Mouse (Mus musculus) retina, adult 2 months (tissue): ENCODE data around the gene Dscaml1.

Experiments
- DNase-seq: peaks from one replicate; pipeline ENCODE4 v3.0.0-alpha.2; 2012; ENCODE audit warnings: low read depth, low spot score

The Dscaml1 gene

DNA sequence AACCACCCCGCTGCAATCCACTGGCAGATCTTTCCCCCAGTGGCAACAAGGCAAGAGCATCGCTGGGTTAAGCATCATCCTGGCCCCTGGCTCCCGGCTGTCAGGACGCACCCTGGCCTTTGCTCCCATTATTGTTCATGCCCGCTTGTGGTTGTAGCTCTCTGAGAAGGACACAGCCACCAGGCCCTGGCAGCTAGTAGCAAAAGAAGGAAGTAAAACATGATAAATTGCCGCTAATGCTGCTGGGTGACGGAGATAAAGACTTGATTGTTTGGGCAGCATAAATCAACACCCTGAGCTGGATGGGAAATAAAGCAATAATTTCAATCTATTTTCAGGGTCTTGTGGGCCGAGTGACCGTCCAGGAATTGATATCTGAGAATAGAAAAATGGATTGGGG lies 81.1 kb downstream of the Dscaml1 start:
- DNase-seq, result no peak

DNA sequence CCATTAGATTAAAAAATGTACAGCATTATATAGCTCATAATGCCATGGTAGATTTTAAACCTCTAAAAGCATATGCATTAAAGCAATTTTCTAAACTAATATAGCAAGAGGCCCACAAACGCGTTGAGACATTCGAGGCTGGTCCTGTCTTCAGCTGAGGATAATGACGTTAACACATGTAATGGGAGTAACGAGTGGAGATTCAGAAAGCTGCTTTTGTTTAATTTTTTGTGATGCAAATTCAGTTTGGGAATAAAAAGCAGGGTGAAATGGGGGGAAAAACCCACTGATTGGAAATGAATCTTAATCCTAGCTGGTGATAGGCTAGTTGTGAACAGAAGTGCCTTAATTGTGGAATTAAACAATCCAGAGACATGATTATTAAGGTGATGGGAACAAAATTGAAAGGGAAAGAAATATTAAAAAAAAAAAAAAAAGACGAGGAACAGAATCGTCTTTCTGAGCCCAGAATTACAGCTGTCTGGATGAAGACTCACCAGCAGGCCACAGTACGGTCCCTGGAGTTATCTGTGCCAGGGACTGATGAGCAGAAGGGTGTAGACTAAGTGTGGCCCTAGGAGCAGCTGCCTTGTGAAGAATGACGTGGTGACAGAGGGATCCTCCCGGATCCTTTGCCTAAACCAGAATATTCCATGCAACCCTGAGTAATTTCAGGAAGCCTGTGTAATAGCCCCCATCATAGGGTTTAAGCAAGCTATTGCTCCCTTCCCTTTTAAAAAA lies 84.5 kb downstream of the Dscaml1 start:
- DNase-seq, result no peak

GRCm38 (mm10) chr9:45517993-45518705 lies 91.7 kb downstream of the Dscaml1 start:
- no peak for DNase-seq

- DNase-seq, result no peak
Measured at GRCm38 (mm10) chr9:45519841-45520240, 93.4 kb downstream of the Dscaml1 start.

DNA sequence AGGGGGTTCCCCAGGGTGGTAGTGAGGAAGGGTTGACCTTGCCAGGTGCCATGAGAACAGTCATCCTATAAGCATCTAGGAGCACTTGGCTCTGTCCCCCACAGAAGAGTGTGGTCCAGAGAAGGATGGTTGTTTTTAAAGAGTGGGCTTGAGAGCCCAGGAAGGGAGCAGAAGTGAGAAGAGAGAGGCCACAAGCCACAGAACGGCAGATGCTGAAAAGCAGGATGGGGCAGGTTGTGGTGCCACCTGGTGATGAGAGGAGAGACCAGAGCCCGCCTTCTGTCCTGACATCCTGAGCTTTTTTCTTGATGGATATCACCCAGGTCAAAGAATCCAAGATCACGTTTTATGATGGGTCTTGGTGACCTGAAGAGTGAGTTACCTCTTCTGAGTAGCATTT lies 96.4 kb downstream of the Dscaml1 start:
- no peak for DNase-seq

DNA sequence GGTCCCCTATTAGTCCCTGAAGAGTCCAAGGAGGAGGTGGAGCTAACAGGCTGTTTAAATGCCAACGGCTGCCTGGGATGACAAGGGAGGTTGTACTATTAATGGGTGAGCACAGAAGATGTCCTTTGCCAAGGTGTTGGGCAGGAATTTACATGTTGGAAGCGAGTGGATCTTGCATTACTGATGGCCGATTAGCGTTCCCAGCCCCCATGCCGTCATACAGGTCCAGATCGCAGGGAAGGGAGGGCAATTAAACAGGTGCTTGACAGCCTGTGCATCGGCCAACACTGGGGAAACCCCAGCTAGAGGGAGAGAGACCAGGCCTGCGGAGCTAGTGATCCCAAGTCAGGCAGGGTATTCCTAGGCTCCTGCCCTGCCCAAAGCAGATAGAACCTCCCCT lies 98.1 kb downstream of the Dscaml1 start:
- no peak for DNase-seq

- DNase-seq, result no peak
Measured at GRCm38 (mm10) chr9:45533253-45533652, 106.8 kb downstream of the Dscaml1 start.

GRCm38 (mm10) chr9:45534472-45534988 lies 108.1 kb downstream of the Dscaml1 start:
- DNase-seq, result no peak

- no peak for DNase-seq
Measured at GRCm38 (mm10) chr9:45537649-45538048, 111.2 kb downstream of the Dscaml1 start.

GRCm38 (mm10) chr9:45539265-45540044 lies 113.0 kb downstream of the Dscaml1 start:
- DNase-seq, result no peak

- peak; percentile 97 for DNase-seq
Measured at GRCm38 (mm10) chr9:45546024-45546638, 119.7 kb downstream of the Dscaml1 start.

DNA sequence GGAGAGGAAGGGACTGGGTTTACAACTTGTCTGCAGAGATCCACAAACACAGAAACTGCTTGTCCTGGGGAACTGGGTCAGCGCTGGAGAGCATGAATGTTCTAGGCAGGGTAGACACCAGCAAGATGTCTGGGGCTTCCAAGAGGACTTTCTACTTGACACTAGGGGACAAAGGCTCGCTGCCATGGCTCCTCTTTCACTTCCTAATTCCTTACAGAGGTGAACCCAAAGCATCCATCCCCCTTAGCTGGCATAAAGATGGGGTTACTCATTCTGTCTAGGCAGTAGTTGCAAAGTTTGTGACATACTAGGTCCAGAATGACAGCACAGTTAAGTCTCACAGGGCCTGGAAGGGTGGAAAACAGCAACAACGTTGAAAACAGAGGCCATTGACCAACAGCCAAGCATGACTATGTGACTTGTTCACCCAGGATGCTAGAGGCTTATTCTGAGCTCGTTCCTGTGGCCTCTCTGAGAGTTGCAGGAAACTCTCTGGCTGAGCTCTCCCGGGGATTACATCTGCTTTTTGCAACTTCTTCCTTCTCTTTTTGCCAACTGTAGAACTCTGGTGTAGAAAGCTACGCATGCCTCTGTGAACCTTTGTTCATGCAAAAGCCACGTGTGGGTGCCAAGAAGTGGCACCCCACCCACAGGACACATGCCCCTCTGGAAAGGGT lies 120.6 kb downstream of the Dscaml1 start:
- no peak for DNase-seq

DNA sequence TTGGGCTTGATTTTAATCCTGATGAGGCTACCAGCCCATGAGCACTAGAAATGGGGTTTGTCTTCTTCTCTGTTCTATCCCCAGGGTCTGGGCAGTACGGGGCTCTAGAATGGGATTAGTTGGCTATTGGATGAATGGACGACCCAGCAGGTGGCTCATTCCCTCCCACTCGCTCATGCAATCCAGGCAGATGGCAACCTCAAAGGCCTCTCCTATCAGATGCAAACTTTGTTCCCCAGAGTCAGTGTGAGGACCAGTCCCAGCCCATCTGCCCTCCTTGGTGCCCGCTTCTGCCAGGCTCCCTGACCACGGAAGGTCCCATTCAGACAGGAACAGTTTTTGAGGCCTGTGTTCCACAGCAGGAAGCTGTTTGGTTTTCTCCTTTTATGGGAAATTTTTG lies 123.4 kb downstream of the Dscaml1 start:
- no peak for DNase-seq

DNA sequence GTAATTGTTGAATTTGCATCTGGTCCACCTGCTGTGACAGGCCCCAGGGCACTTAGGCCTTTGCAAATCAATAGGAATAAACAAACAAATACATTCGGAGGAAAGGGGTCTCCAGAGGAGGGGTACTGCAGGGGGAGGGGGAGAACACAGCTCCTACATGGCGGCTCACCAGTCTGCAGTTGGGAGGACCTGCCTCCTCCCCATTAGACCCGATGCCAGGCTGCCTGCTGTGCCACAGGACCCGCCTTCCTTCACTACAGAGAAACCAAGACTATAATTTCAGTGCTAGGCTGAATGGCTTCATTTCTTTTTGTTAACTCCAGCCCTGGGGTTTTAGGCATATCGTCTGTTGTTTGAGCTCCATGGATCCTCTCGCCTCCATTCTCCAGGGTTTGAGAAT lies 123.8 kb downstream of the Dscaml1 start:
- no peak for DNase-seq

GRCm38 (mm10) chr9:45550662-45551061 lies 124.2 kb downstream of the Dscaml1 start:
- no peak for DNase-seq

- no peak for DNase-seq
Measured at GRCm38 (mm10) chr9:45555036-45555826, 128.8 kb downstream of the Dscaml1 start.

DNA sequence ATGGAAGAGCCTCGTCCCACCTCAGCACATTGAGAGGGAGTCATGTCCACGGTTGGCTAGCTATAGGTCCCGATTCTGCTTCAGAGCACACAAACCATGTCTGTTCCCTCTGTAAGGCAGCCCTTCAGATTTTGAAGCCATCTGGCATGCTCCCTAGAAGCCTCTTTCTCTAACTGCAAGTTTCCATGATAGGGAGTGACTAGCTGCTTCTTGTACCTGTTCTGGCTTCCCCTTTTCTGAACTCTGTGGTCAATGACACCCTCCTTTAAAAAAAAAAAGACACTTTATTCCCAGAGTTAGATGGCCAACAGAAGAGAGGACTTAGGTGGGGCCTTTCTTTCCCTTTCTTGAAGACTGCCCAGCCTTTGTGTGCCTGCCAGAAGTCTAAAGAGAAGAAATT lies 130.5 kb downstream of the Dscaml1 start:
- DNase-seq, result no peak

DNA sequence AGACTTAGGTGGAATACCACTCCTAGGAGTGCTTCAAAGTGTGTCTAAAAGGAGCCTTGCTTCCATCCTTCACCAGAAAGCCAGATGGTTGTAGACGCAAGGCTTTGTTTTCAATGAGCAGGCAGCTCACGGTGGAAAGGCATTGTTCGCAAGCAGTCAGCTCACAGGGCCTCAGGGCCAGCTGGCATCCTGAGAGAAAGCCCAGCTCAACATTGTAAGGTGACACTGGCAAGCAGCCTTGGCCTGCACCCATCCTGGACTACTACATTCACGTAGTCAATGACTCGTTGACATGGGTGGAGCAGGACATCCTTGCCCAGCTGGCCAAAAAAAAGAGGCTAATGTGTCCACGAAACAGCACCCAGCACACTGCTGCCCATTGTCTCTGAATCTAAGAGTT lies 134.6 kb downstream of the Dscaml1 start:
- DNase-seq, result no peak

DNA sequence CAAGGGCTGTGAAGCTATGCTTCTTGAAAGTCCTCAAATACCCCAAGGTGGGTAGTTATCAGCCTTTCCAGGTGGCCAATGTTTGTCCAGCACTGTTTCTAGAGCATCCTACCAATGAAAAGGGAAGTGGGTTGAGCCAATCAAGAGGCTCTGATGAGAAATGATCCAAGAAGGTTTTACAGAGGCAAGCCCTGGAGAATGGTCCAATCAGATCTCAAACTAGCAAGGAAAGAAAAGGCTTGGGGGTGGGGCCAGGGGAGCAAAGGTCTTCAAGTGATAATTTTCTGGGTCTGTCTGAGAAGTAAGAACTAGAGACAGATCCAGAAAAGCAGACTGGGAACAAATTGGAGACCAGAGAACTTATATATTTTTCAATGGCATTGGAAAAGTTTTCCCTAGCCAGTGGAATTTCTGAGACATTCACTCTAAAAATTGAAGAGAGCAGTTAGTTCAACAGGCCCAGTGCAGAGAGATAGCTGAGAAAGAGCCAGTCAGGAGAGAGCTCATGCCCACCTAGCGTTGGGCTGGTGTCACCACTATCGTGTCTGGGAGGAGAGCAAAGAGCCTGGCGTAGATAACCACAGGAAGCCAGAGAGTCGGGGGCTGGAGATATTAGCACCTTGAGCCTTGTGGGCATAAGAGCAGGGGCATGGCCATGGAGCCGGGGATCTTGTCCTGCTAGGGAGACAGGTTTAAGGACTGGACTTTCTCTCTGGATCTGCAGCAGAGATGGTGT lies 140.6 kb downstream of the Dscaml1 start:
- no peak for DNase-seq

DNA sequence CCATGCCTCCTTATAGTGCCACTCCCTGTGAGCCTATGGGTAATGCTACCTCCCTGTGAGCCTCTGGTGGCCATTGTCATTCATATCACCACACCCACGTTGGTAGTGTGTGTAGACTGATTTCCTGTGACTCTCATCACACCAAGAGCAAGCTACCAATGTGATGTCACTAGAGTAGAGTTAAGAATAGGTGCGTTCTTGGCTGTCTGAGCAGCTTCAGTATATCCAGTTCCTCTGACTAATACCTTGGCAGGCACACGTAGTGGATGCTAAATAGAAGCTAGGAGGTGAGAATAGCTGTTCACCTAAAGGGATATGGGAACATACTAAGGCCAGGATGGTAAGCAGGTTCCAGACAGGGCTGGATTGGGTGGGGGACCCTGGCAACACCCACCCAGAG lies 143.3 kb downstream of the Dscaml1 start:
- no peak for DNase-seq
